Mouse (Mus musculus): ENCODE results near the gene Wdr89.

GRCm38 (mm10) chr12:75616841-75617240, 52.5 kb downstream of the Wdr89 start:
- TF ChIP-seq CTCF (conservative IDR thresholded peaks at IDR 0.05 in 1 of 2, IDR thresholded peaks at IDR 0.05 in 1 of 2; ENCODE audit: low read depth in 2 of 2, low read length in 2 of 2) = no peak
- TF ChIP-seq BHLHE40 (IDR thresholded peaks at IDR 0.05; ENCODE audit: low read depth, low read length) = no peak
- TF ChIP-seq TBP (conservative IDR thresholded peaks at IDR 0.05; ENCODE audit: low read depth, low read length) = no peak
- TF ChIP-seq POLR2A (IDR thresholded peaks at IDR 0.05; ENCODE audit: low read depth, low read length) = no peak
- no peak for TF ChIP-seq MAZ (IDR thresholded peaks at IDR 0.05; ENCODE audit: low read depth, low read length)
- no peak for TF ChIP-seq SMC3 (IDR thresholded peaks at IDR 0.05; ENCODE audit: low read depth, low read length)
- no peak for TF ChIP-seq POLR2AphosphoS2 (IDR thresholded peaks at IDR 0.05; ENCODE audit: low read depth, low read length)
- no peak for TF ChIP-seq MAFK (IDR thresholded peaks at IDR 0.05; ENCODE audit: insufficient replicate concordance, low read length)
- TF ChIP-seq CHD2 (IDR thresholded peaks at IDR 0.05; ENCODE audit: low read length) = no peak
- no peak for TF ChIP-seq ZMIZ1 (IDR thresholded peaks at IDR 0.05; ENCODE audit: low read depth, low read length)
- no peak for TF ChIP-seq EP300 (IDR thresholded peaks at IDR 0.05; ENCODE audit: low read length)

Measured in CH12.LX (cell line).